Mouse (Mus musculus) MEL (cell line): ENCODE data around the gene Cep295nl.

Experiments used
- CHD2 ChIP-seq: IDR thresholded peaks from 2 replicates; pipeline ENCODE4 v1.6.1; 2011; ENCODE audit warnings: low read length, improper control_type of control experiment
- CTCF ChIP-seq, 3 experiments: IDR thresholded peaks in 2 of 3; conservative IDR thresholded peaks in 1 of 3; 2 replicates each; pipeline ENCODE4 v1.5.1; 2011 to 2012; ENCODE audit warnings: low read length in 3 of 3, low read depth in 2 of 3, mild to moderate bottlenecking in 2 of 3, improper control_type of control experiment in 1 of 3, inconsistent platforms in 1 of 3, mixed read lengths in 1 of 3, moderate library complexity in 1 of 3; ENCODE audit not compliant: control insufficient read depth in 1 of 3, insufficient read depth in 1 of 3, poor library complexity in 1 of 3, severe bottlenecking in 1 of 3
- E2F4 ChIP-seq: IDR thresholded peaks from 2 replicates; pipeline ENCODE4 v1.6.1; 2011; ENCODE audit warnings: low read depth, low read length, improper control_type of control experiment, borderline replicate concordance
- EP300 ChIP-seq, 2 experiments: IDR thresholded peaks; 2 replicates each; pipeline ENCODE4 v1.6.1; 2011; ENCODE audit warnings: improper control_type of control experiment in 2 of 2, low read length in 2 of 2, low read depth in 1 of 2, mild to moderate bottlenecking in 1 of 2
- GATA1 ChIP-seq: IDR thresholded peaks from 2 replicates; pipeline ENCODE4 v1.6.1; 2011; ENCODE audit warnings: low read depth, low read length, improper control_type of control experiment
- MAX ChIP-seq: IDR thresholded peaks from 2 replicates; pipeline ENCODE4 v1.6.1; 2011; ENCODE audit warnings: low read length, improper control_type of control experiment
- POLR2A ChIP-seq, 2 experiments: IDR thresholded peaks; 2 replicates each; pipeline ENCODE4 v1.6.1; 2011 to 2012; ENCODE audit warnings: low read length in 2 of 2, mild to moderate bottlenecking in 2 of 2, control low read depth in 1 of 2, improper control_type of control experiment in 1 of 2, low read depth in 1 of 2, moderate library complexity in 1 of 2; ENCODE audit not compliant: control insufficient read depth in 1 of 2, insufficient read depth in 1 of 2, poor library complexity in 1 of 2
- TAL1 ChIP-seq: IDR thresholded peaks from 2 replicates; pipeline ENCODE4 v1.6.1; 2012; ENCODE audit warnings: mild to moderate bottlenecking, inconsistent platforms, low read length, moderate library complexity, mixed read lengths
- TBP ChIP-seq: IDR thresholded peaks from 2 replicates; pipeline ENCODE4 v1.8.0; 2011; ENCODE audit warnings: low read depth, low read length, improper control_type of control experiment
- TCF12 ChIP-seq: IDR thresholded peaks from 2 replicates; pipeline ENCODE4 v1.6.1; 2014; ENCODE audit warnings: low read depth, mild to moderate bottlenecking, inconsistent platforms, low read length, improper control_type of control experiment, moderate library complexity
- UBTF ChIP-seq: IDR thresholded peaks from 2 replicates; pipeline ENCODE4 v1.6.1; 2012; ENCODE audit warnings: low read depth, mild to moderate bottlenecking, inconsistent platforms, low read length, improper control_type of control experiment, moderate library complexity, borderline replicate concordance; ENCODE audit not compliant: insufficient read depth
- ZNF384 ChIP-seq: IDR thresholded peaks from 2 replicates; pipeline ENCODE4 v1.6.1; 2012; ENCODE audit warnings: low read depth, mild to moderate bottlenecking, inconsistent platforms, low read length, improper control_type of control experiment

- TF ChIP-seq CTCF (IDR thresholded peaks at IDR 0.05 in 2 of 3, conservative IDR thresholded peaks at IDR 0.05 in 1 of 3; ENCODE audit: control insufficient read depth in 1 of 3, insufficient read depth in 1 of 3, low read depth in 2 of 3, low read length in 3 of 3, poor library complexity in 1 of 3, severe bottlenecking in 1 of 3) = no peak
- TF ChIP-seq TCF12 = no peak
- TF ChIP-seq GATA1 = no peak
- no peak for TF ChIP-seq CHD2
- TF ChIP-seq TAL1 = no peak
- no peak for TF ChIP-seq POLR2A (IDR thresholded peaks at IDR 0.05; ENCODE audit: control insufficient read depth in 1 of 2, insufficient read depth in 1 of 2, low read depth in 1 of 2, low read length in 2 of 2, poor library complexity in 1 of 2)
- TF ChIP-seq TBP = no peak
- no peak for TF ChIP-seq MAX
- TF ChIP-seq ZNF384 = no peak
- no peak for TF ChIP-seq E2F4
- TF ChIP-seq UBTF = no peak
- TF ChIP-seq EP300 (IDR thresholded peaks at IDR 0.05; ENCODE audit: low read depth in 1 of 2, low read length in 2 of 2) = no peak
Observed at GRCm38 (mm10) chr11:118375881-118376280, 33.6 kb upstream of the Cep295nl start.
